Mouse (Mus musculus) embryonic fibroblast, embryonic 13.5 days (primary cell): Measurements from ENCODE around the gene Pelo.

Experiments used
- CTCF ChIP-seq: IDR thresholded peaks from 2 replicates; pipeline ENCODE4 v1.5.1; 2011; ENCODE audit warnings: mild to moderate bottlenecking, control low read depth, low read length, moderate library complexity, borderline replicate concordance; ENCODE audit not compliant: insufficient read depth
- POLR2A ChIP-seq: IDR thresholded peaks from 2 replicates; pipeline ENCODE4 v1.6.1; 2011; ENCODE audit warnings: low read depth, mild to moderate bottlenecking, control low read depth, low read length, moderate library complexity

- TF ChIP-seq CTCF (no peak), POLR2A (no peak)
These were observed 36.5 kb upstream of the Pelo start for GRCm38 (mm10) chr13:115126534-115126933.
